Mouse (Mus musculus) MEL (cell line): ENCODE data around the gene Trim14. TPM values are rescaled to one million over a fixed set of nuclear protein-coding genes. Genes with fewer than 3 reads are reported as not detected.

ENCODE experiments used
- DNase-seq: peaks from one replicate; pipeline ENCODE4 v3.0.0; 2011; ENCODE audit warnings: low read depth, low spot score
- H3K27ac ChIP-seq: 2 replicates; pipeline ENCODE4 v1.5.1; 2012; ENCODE audit warnings: low read depth, mild to moderate bottlenecking, control low read depth, low read length, moderate library complexity; ENCODE audit not compliant: control insufficient read depth
- H3K27me3 ChIP-seq, 2 experiments: fragments of 150-350 bp in 1 of 2; sonication (generic) in 1 of 2; 2 replicates each; pipeline ENCODE4 v1.6.1; 2012; ENCODE audit warnings: low read length in 2 of 2, mild to moderate bottlenecking in 2 of 2, improper control_type of control experiment in 1 of 2, moderate library complexity in 1 of 2; ENCODE audit not compliant: insufficient read depth in 2 of 2, control insufficient read depth in 1 of 2
- H3K36me3 ChIP-seq, 2 experiments: 2 replicates each; pipeline ENCODE4 v1.6.1; 2012 to 2014; ENCODE audit warnings: low read length in 2 of 2, improper control_type of control experiment in 1 of 2, inconsistent platforms in 1 of 2, mild to moderate bottlenecking in 1 of 2; ENCODE audit not compliant: insufficient read depth in 2 of 2, control insufficient read depth in 1 of 2
- H3K4me1 ChIP-seq, 2 experiments: fragments of 150-350 bp in 1 of 2; sonication (generic) in 1 of 2; 2 replicates each; pipeline ENCODE4 v1.6.1; 2012; ENCODE audit warnings: low read length in 2 of 2, improper control_type of control experiment in 1 of 2, mild to moderate bottlenecking in 1 of 2; ENCODE audit not compliant: insufficient read depth in 2 of 2, control insufficient read depth in 1 of 2
- H3K4me3 ChIP-seq, 2 experiments: fragments of 150-350 bp in 1 of 2; sonication (generic) in 1 of 2; 2 replicates each; pipeline ENCODE4 v1.5.1; 2012; ENCODE audit warnings: low read depth in 2 of 2, low read length in 2 of 2, mild to moderate bottlenecking in 2 of 2, moderate library complexity in 2 of 2, control low read depth in 1 of 2, improper control_type of control experiment in 1 of 2; ENCODE audit not compliant: control insufficient read depth in 1 of 2, insufficient read depth in 1 of 2
- H3K79me2 ChIP-seq: 2 replicates; pipeline ENCODE4 v1.6.1; 2012; ENCODE audit warnings: mild to moderate bottlenecking, low read length, moderate library complexity; ENCODE audit not compliant: control insufficient read depth, poor library complexity, insufficient read depth
- H3K9ac ChIP-seq: 2 replicates; pipeline ENCODE4 v1.6.1; 2012; ENCODE audit warnings: low read depth, mild to moderate bottlenecking, control low read depth, low read length, moderate library complexity; ENCODE audit not compliant: control insufficient read depth, poor library complexity, severe bottlenecking
- H3K9me3 ChIP-seq: fragments of 150-350 bp; sonication (generic); replicated peaks from 2 replicates; pipeline ENCODE4 v1.6.1; 2012; ENCODE audit warnings: mild to moderate bottlenecking, low read length, improper control_type of control experiment, moderate library complexity; ENCODE audit not compliant: insufficient read depth
- BHLHE40 ChIP-seq: IDR thresholded peaks from 2 replicates; pipeline ENCODE4 v1.6.1; 2012; ENCODE audit warnings: low read depth, mild to moderate bottlenecking, inconsistent platforms, low read length, improper control_type of control experiment, borderline replicate concordance
- CHD2 ChIP-seq: IDR thresholded peaks from 2 replicates; pipeline ENCODE4 v1.6.1; 2011; ENCODE audit warnings: low read length, improper control_type of control experiment
- CTCF ChIP-seq, 3 experiments: IDR thresholded peaks in 2 of 3; conservative IDR thresholded peaks in 1 of 3; 2 replicates each; pipeline ENCODE4 v1.5.1; 2011 to 2012; ENCODE audit warnings: low read length in 3 of 3, low read depth in 2 of 3, mild to moderate bottlenecking in 2 of 3, improper control_type of control experiment in 1 of 3, inconsistent platforms in 1 of 3, mixed read lengths in 1 of 3, moderate library complexity in 1 of 3; ENCODE audit not compliant: control insufficient read depth in 1 of 3, insufficient read depth in 1 of 3, poor library complexity in 1 of 3, severe bottlenecking in 1 of 3
- E2F4 ChIP-seq: IDR thresholded peaks from 2 replicates; pipeline ENCODE4 v1.6.1; 2011; ENCODE audit warnings: low read depth, low read length, improper control_type of control experiment, borderline replicate concordance
- EP300 ChIP-seq, 2 experiments: IDR thresholded peaks; 2 replicates each; pipeline ENCODE4 v1.6.1; 2011; ENCODE audit warnings: improper control_type of control experiment in 2 of 2, low read length in 2 of 2, low read depth in 1 of 2, mild to moderate bottlenecking in 1 of 2
- ETS1 ChIP-seq: IDR thresholded peaks from 2 replicates; pipeline ENCODE4 v1.6.1; 2012; ENCODE audit warnings: low read depth, mild to moderate bottlenecking, inconsistent platforms, low read length, improper control_type of control experiment, moderate library complexity
- HCFC1 ChIP-seq: IDR thresholded peaks from 2 replicates; pipeline ENCODE4 v1.6.1; 2012; ENCODE audit warnings: low read depth, mild to moderate bottlenecking, inconsistent platforms, low read length, improper control_type of control experiment, moderate library complexity
- JUND ChIP-seq: IDR thresholded peaks from 2 replicates; pipeline ENCODE4 v1.6.1; 2011; ENCODE audit warnings: low read depth, mild to moderate bottlenecking, improper control_type of control experiment, low read length
- MAFK ChIP-seq: IDR thresholded peaks from 2 replicates; pipeline ENCODE4 v1.6.1; 2011; ENCODE audit warnings: low read depth, mild to moderate bottlenecking, low read length, improper control_type of control experiment, borderline replicate concordance
- MAX ChIP-seq: IDR thresholded peaks from 2 replicates; pipeline ENCODE4 v1.6.1; 2011; ENCODE audit warnings: low read length, improper control_type of control experiment
- MEF2A ChIP-seq: IDR thresholded peaks from 2 replicates; pipeline ENCODE4 v1.6.1; 2014; ENCODE audit warnings: low read depth, mild to moderate bottlenecking, inconsistent platforms, low read length, improper control_type of control experiment; ENCODE audit not compliant: poor library complexity, insufficient replicate concordance, severe bottlenecking; ENCODE audit errors: extremely low read depth
- MXI1 ChIP-seq: IDR thresholded peaks from 2 replicates; pipeline ENCODE4 v1.6.1; 2011; ENCODE audit warnings: mild to moderate bottlenecking, low read depth, low read length, improper control_type of control experiment
- MYB ChIP-seq: IDR thresholded peaks from 2 replicates; pipeline ENCODE4 v1.6.1; 2011; ENCODE audit warnings: mild to moderate bottlenecking, low read depth, low read length, improper control_type of control experiment
- MYC ChIP-seq: IDR thresholded peaks from 2 replicates; pipeline ENCODE4 v1.6.1; 2011; ENCODE audit warnings: low read depth, mild to moderate bottlenecking, low read length, improper control_type of control experiment, moderate library complexity
- NELFE ChIP-seq: IDR thresholded peaks from 2 replicates; pipeline ENCODE4 v1.6.1; 2011; ENCODE audit warnings: low read depth, low read length, improper control_type of control experiment
- POLR2A ChIP-seq, 2 experiments: IDR thresholded peaks; 2 replicates each; pipeline ENCODE4 v1.6.1; 2011 to 2012; ENCODE audit warnings: low read length in 2 of 2, mild to moderate bottlenecking in 2 of 2, control low read depth in 1 of 2, improper control_type of control experiment in 1 of 2, low read depth in 1 of 2, moderate library complexity in 1 of 2; ENCODE audit not compliant: control insufficient read depth in 1 of 2, insufficient read depth in 1 of 2, poor library complexity in 1 of 2
- POLR2AphosphoS2 ChIP-seq: IDR thresholded peaks from 2 replicates; pipeline ENCODE4 v1.6.1; 2011; ENCODE audit warnings: low read length, improper control_type of control experiment
- POLR2AphosphoS5 ChIP-seq: IDR thresholded peaks from 2 replicates; pipeline ENCODE4 v1.6.1; 2012; ENCODE audit warnings: low read depth, borderline replicate concordance, mild to moderate bottlenecking, inconsistent platforms, low read length, moderate library complexity, mixed read lengths
- RAD21 ChIP-seq: IDR thresholded peaks from 2 replicates; pipeline ENCODE4 v1.6.1; 2011; ENCODE audit warnings: mild to moderate bottlenecking, low read depth, low read length, improper control_type of control experiment
- RCOR1 ChIP-seq: IDR thresholded peaks from 2 replicates; pipeline ENCODE4 v1.6.1; 2012; ENCODE audit warnings: low read depth, mild to moderate bottlenecking, inconsistent platforms, low read length, improper control_type of control experiment
- TAL1 ChIP-seq: IDR thresholded peaks from 2 replicates; pipeline ENCODE4 v1.6.1; 2012; ENCODE audit warnings: mild to moderate bottlenecking, inconsistent platforms, low read length, moderate library complexity, mixed read lengths
- TBP ChIP-seq: IDR thresholded peaks from 2 replicates; pipeline ENCODE4 v1.8.0; 2011; ENCODE audit warnings: low read depth, low read length, improper control_type of control experiment
- TCF12 ChIP-seq: IDR thresholded peaks from 2 replicates; pipeline ENCODE4 v1.6.1; 2014; ENCODE audit warnings: low read depth, mild to moderate bottlenecking, inconsistent platforms, low read length, improper control_type of control experiment, moderate library complexity
- UBTF ChIP-seq: IDR thresholded peaks from 2 replicates; pipeline ENCODE4 v1.6.1; 2012; ENCODE audit warnings: low read depth, mild to moderate bottlenecking, inconsistent platforms, low read length, improper control_type of control experiment, moderate library complexity, borderline replicate concordance; ENCODE audit not compliant: insufficient read depth
- USF1 ChIP-seq: IDR thresholded peaks from 2 replicates; pipeline ENCODE4 v1.6.1; 2014; ENCODE audit warnings: low read depth, mild to moderate bottlenecking, inconsistent platforms, low read length, improper control_type of control experiment, moderate library complexity
- USF2 ChIP-seq, 2 experiments: IDR thresholded peaks; 2 replicates each; pipeline ENCODE4 v1.6.1; 2011 to 2012; ENCODE audit warnings: improper control_type of control experiment in 2 of 2, low read length in 2 of 2, borderline replicate concordance in 1 of 2, inconsistent platforms in 1 of 2, low read depth in 1 of 2, mild to moderate bottlenecking in 1 of 2; ENCODE audit not compliant: insufficient read depth in 1 of 2
- ZKSCAN1 ChIP-seq: IDR thresholded peaks from 2 replicates; pipeline ENCODE4 v1.6.1; 2012; ENCODE audit warnings: low read depth, mild to moderate bottlenecking, inconsistent platforms, low read length, improper control_type of control experiment, moderate library complexity
- ZMIZ1 ChIP-seq: IDR thresholded peaks from 2 replicates; pipeline ENCODE4 v1.6.1; 2012; ENCODE audit warnings: low read depth, mild to moderate bottlenecking, inconsistent platforms, low read length, improper control_type of control experiment, moderate library complexity
- polyA plus RNA-seq, 2 experiments: library from polyadenylated mRNA; stranded (reverse) in 1 of 2; unstranded in 1 of 2; fragments of >175 nt in 1 of 2; fragments of >200 nt in 1 of 2; gene quantifications; 2 replicates each; pipeline versions ENCODE4 v1.2.1 to v1.2.4; 2012; ENCODE audit warnings: low replicate concordance in 2 of 2, low read depth in 1 of 2; ENCODE audit not compliant: insufficient read length in 2 of 2, insufficient read depth in 1 of 2, missing spikeins in 1 of 2
- total RNA-seq: library from RNA; depleted of rRNA; stranded (reverse); fragments of 300-350 nt; gene quantifications from 2 replicates; pipeline ENCODE4 v1.2.3, GENCODE M21; 2012

The Trim14 gene
- total and polyA plus RNA-seq, 3 experiments: 1.1 to 5.1 TPM; not detected in 1

- TF ChIP-seq BHLHE40 (peak; percentile 80; the same call in 1 of the 2 replicates), NELFE (peak; percentile 40)
Observed at GRCm38 (mm10) chr4:46563847-46564246, 27.9 kb upstream of the Trim14 start (continued).

- no peaks in the 10 kb centered on the region for H3K9me3 ChIP-seq
- no peaks in the 10 kb centered on the region for H3K79me2 ChIP-seq
- H3K9ac ChIP-seq: no peak overlapping the region
- no peak for DNase-seq
- H3K27me3 ChIP-seq: no peaks in the 10 kb centered on the region
- peaks cover 0 to 41% of the 10 kb centered on the region in 2 experiments; a peak in 2 of 4 replicates for H3K36me3 ChIP-seq
- H3K4me3 ChIP-seq: no peak overlapping the region
- H3K4me1 ChIP-seq: peaks cover 26 to 68% of the 10 kb centered on the region in 2 experiments
- H3K27ac ChIP-seq: peak overlapping the region; percentile 75; the same call in 1 of the 2 replicates
- TF ChIP-seq USF2 (IDR thresholded peaks at IDR 0.05; ENCODE audit: borderline replicate concordance in 1 of 2, insufficient read depth in 1 of 2, low read depth in 1 of 2, low read length in 2 of 2) (no peak), HCFC1 (no peak), POLR2AphosphoS5 (no peak), USF1 (no peak), TBP (no peak), UBTF (no peak), MEF2A (no peak)
Observed at GRCm38 (mm10) chr4:46562841-46563240, 26.9 kb upstream of the Trim14 start.

- H3K36me3 ChIP-seq: peaks cover 0 to 41% of the 10 kb centered on the region in 2 experiments; a peak in 2 of 4 replicates
- no peak overlapping the region for H3K9ac ChIP-seq
- peaks cover 26 to 70% of the 10 kb centered on the region in 2 experiments for H3K4me1 ChIP-seq
- H3K27ac ChIP-seq: peak overlapping the region; percentile 36; the same call in 1 of the 2 replicates
- no peak overlapping the region for H3K4me3 ChIP-seq
- H3K79me2 ChIP-seq: no peaks in the 10 kb centered on the region
- H3K27me3 ChIP-seq: no peaks in the 10 kb centered on the region
- peak; percentile 68 for DNase-seq
- H3K9me3 ChIP-seq: no peaks in the 10 kb centered on the region
- no peak for TF ChIP-seq USF2 (IDR thresholded peaks at IDR 0.05; ENCODE audit: borderline replicate concordance in 1 of 2, insufficient read depth in 1 of 2, low read depth in 1 of 2, low read length in 2 of 2)
- no peak for TF ChIP-seq TBP
- no peak for TF ChIP-seq ZKSCAN1
- TF ChIP-seq EP300 (IDR thresholded peaks at IDR 0.05; ENCODE audit: low read depth in 1 of 2, low read length in 2 of 2): peak; percentile 61 to 62
- peak; percentile 24; the same call in 1 of the 2 replicates for TF ChIP-seq TCF12
- TF ChIP-seq BHLHE40: no peak
- no peak for TF ChIP-seq POLR2AphosphoS5
- no peak for TF ChIP-seq MAX
- no peak for TF ChIP-seq USF1
- TF ChIP-seq E2F4: no peak
- TF ChIP-seq TAL1: peak; percentile 50
- no peak for TF ChIP-seq ETS1
- TF ChIP-seq MYB: no peak
- TF ChIP-seq MAFK: no peak
- no peak for TF ChIP-seq MXI1
- no peak for TF ChIP-seq POLR2AphosphoS2
- no peak for TF ChIP-seq RCOR1
- TF ChIP-seq POLR2A (IDR thresholded peaks at IDR 0.05; ENCODE audit: control insufficient read depth in 1 of 2, insufficient read depth in 1 of 2, low read depth in 1 of 2, low read length in 2 of 2, poor library complexity in 1 of 2): no peak
- TF ChIP-seq MYC: no peak
- TF ChIP-seq CHD2: no peak
- TF ChIP-seq JUND: no peak
- no peak for TF ChIP-seq RAD21
- no peak for TF ChIP-seq HCFC1
- TF ChIP-seq ZMIZ1: no peak
- no peak for TF ChIP-seq CTCF (IDR thresholded peaks at IDR 0.05 in 2 of 3, conservative IDR thresholded peaks at IDR 0.05 in 1 of 3; ENCODE audit: control insufficient read depth in 1 of 3, insufficient read depth in 1 of 3, low read depth in 2 of 3, low read length in 3 of 3, poor library complexity in 1 of 3, severe bottlenecking in 1 of 3)
Observed at GRCm38 (mm10) chr4:46562037-46562436, 26.1 kb upstream of the Trim14 start.
